Mouse (Mus musculus) midbrain, embryonic 16.5 days (tissue): ENCODE results near the gene Stim2. TPM values are rescaled to one million over a fixed set of nuclear protein-coding genes. Genes with fewer than 3 reads are reported as not detected.

Experiments
- ATAC-seq: fragments of 200-750 bp; cut with Nextera tagmentation; 2 replicates; pipeline ENCODE4 v1.8.0; 2017; ENCODE audit warnings: moderate TSS enrichment
- H3K27ac ChIP-seq: fragments of 300-500 bp; sonication (generic); 2 replicates; pipeline ENCODE4 v1.5.1; 2014; ENCODE audit warnings: mild to moderate bottlenecking, low read length, mixed read lengths
- H3K27me3 ChIP-seq: fragments of 300-500 bp; sonication (generic); 2 replicates; pipeline ENCODE4 v1.6.1; 2014; ENCODE audit warnings: low read depth, low read length, mixed read lengths; ENCODE audit not compliant: control insufficient read depth, insufficient read depth
- H3K36me3 ChIP-seq: fragments of 300-500 bp; sonication (generic); 2 replicates; pipeline ENCODE4 v1.6.1; 2014; ENCODE audit warnings: mild to moderate bottlenecking, low read length, moderate library complexity, mixed read lengths; ENCODE audit not compliant: control insufficient read depth, insufficient read depth
- H3K4me1 ChIP-seq: fragments of 300-500 bp; sonication (generic); 2 replicates; pipeline ENCODE4 v1.6.1; 2014; ENCODE audit warnings: mild to moderate bottlenecking, low read length, mixed read lengths; ENCODE audit not compliant: control insufficient read depth, insufficient read depth
- H3K4me2 ChIP-seq: fragments of 300-500 bp; sonication (generic); 2 replicates; pipeline ENCODE4 v1.6.1; 2014; ENCODE audit warnings: mild to moderate bottlenecking, low read length, mixed read lengths
- H3K4me3 ChIP-seq: fragments of 300-500 bp; sonication (generic); 2 replicates; pipeline ENCODE4 v1.5.1; 2014; ENCODE audit warnings: low read depth, mild to moderate bottlenecking, low read length, moderate library complexity, mixed read lengths
- H3K9ac ChIP-seq: fragments of 300-500 bp; sonication (generic); 2 replicates; pipeline ENCODE4 v1.6.1; 2014; ENCODE audit warnings: low read depth, low read length, mixed read lengths
- H3K9me3 ChIP-seq: fragments of 300-500 bp; sonication (generic); replicated peaks from 2 replicates; pipeline ENCODE4 v1.6.1; 2014; ENCODE audit warnings: mild to moderate bottlenecking, low read length, mixed read lengths; ENCODE audit not compliant: control insufficient read depth, poor library complexity, severe bottlenecking
- WGBS: fragments of 180-500 bp; shearing (Covaris S2); extraction: QIAGEN DNeasy Blood & Tissue Kit; methylation state at CpG from one replicate; pipeline ENCODE4 v1.1.7; 2014; 5-methylcytosine and 5-hydroxymethylcytosine counted together
- polyA plus RNA-seq: library from polyadenylated mRNA; unstranded; fragments of >200 nt; fragmentation: Nextera tagmentation; extraction: Ambion mirVana; gene quantifications from 2 replicates; pipeline ENCODE4 v1.2.1, GENCODE M21; 2015

Stim2 gene
- polyA plus RNA-seq, 1 experiment from 2014 or later = 28.9 TPM

DNA sequence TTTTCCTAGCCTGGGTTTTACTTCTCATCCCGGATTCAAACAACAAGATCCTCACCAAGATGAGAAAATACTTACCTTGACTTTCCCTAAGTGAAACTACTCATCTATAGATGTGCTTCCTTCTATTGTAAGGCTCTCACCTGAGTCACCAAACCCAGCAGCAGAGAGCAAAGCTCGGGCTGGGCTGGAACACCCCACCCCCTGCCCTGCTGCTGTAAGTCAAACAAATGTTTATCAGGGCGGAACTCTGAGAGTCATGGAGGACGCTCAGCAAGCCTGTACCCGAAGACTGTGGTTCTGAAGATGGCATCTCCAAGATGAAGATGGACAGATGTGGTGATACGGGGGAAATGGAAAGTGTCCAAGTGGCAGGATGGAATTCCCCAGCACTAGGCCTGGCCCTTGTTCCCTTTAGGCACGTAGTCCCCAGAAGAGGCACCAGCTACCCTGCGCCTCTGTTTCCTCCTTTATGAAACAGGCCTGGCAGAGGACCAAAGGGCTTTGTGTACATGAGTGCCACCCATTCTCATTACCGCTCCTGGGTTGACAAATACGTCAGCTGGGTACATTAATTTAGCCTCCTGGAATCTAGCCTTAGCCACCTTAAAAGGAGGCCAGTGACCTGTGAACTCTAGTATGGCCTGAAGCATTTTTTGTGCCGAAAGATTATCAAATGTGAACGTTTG, 36.3 kb upstream of the Stim2 start:
- Histone ChIP-seq H3K27me3 (no peaks in the 10 kb centered on the region), H3K9ac (no peak overlapping the region), H3K4me3 (no peak overlapping the region), H3K9me3 (no peaks in the 10 kb centered on the region), H3K4me2 (no peak overlapping the region), H3K36me3 (no peaks in the 10 kb centered on the region), H3K27ac (no peak overlapping the region), H3K4me1 (no peaks in the 10 kb centered on the region)
- WGBS = 83% methylated on average over 12 of the region's 12 CpGs
- ATAC-seq = no peak

DNA sequence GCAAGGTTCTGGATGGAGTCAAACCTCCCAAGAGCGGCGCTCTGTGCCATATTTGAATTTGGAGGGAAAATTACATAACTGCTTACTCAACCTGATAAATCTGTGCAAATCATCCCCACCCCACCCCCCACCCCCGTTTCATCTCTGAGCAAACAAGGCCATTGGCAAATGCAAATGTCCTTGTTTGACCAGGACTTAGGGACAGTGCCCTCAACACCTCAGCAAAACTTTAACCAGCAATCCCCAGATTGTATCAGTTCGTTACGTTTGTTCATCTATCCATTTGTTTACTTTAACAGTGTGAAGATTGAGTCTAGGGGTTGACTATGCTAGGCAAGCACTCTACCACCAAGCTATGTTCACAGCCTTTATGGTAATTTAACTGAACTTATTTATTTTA, 32.6 kb upstream of the Stim2 start:
- H3K9ac ChIP-seq = no peak overlapping the region
- H3K27ac ChIP-seq = no peak overlapping the region
- H3K9me3 ChIP-seq = no peaks in the 10 kb centered on the region
- H3K27me3 ChIP-seq = no peaks in the 10 kb centered on the region
- WGBS = 95% methylated on average over 5 of the region's 5 CpGs
- no peaks in the 10 kb centered on the region for H3K36me3 ChIP-seq
- no peak for ATAC-seq
- no peak overlapping the region for H3K4me3 ChIP-seq
- H3K4me2 ChIP-seq = no peak overlapping the region
- H3K4me1 ChIP-seq = no peaks in the 10 kb centered on the region

DNA sequence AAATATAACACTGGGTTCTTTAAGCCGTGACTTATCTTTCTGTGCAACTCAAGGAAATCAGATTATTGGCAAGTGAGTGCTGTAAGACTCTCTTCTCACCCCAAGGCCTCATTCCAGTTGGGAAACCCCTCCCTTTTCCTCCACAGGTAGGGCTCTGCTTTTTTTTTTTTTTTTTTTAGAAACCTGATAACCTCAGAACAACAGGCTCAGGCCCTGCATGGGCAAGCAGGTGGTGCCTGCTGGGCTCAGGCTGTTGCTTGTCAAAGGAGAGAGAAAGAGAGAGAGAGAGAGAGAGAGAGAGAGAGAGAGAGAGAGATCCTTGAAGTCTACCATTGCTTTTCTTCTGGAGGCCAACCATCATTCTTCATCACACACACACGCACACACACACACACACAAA, 30.7 kb upstream of the Stim2 start:
- Histone ChIP-seq H3K4me1 (no peaks in the 10 kb centered on the region), H3K27me3 (no peaks in the 10 kb centered on the region), H3K36me3 (no peaks in the 10 kb centered on the region), H3K4me3 (no peak overlapping the region), H3K9me3 (no peaks in the 10 kb centered on the region), H3K27ac (no peak overlapping the region), H3K4me2 (no peak overlapping the region), H3K9ac (no peak overlapping the region)
- 96% methylated on average over 2 of the region's 2 CpGs for WGBS
- no peak for ATAC-seq

DNA sequence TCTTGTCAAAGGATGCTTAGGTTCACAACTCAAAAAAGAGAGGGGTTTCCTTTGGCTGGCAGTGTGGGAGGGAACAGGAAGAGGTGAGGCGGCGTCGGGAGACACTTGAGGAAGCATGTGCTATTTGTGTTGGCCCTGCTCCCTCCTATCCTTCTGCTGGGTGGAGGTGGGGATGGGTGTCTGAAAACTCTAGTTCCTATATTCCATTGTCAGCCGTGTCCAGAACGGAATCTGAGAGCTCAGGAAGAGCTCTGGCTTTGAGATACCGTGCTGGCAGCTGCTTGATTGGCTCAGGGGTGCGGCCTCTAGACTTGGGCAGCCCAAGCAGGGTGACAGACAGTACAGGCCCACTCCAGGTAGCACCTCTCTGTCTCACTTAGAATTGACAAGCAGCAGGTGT, 28.1 kb upstream of the Stim2 start:
- WGBS = 84% methylated on average over 7 of the region's 7 CpGs
- Histone ChIP-seq H3K4me2 (no peak overlapping the region), H3K4me1 (no peaks in the 10 kb centered on the region), H3K4me3 (no peak overlapping the region), H3K27ac (no peak overlapping the region), H3K9me3 (no peaks in the 10 kb centered on the region), H3K9ac (no peak overlapping the region), H3K27me3 (no peaks in the 10 kb centered on the region), H3K36me3 (no peaks in the 10 kb centered on the region)
- ATAC-seq = no peak

DNA sequence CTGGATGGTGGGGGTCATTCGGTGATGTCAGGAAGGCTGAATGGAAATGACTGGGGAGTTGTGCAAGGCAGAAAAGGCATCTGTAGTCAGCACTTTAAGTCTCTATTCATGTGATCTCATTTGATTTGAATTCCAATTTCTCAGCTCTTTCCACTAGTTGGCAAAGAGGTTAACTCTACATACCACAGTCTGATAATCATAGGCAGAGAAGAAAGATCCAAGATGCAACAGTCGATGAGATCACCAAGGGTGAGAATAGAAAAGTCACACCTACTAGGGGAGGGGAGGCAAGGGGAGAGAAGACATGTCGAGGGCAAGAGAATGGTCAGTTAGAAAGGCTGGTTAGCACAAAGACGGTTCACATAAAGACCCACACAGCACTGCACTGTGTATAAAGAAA, 27.1 kb upstream of the Stim2 start:
- Histone ChIP-seq H3K27ac (no peak overlapping the region), H3K36me3 (no peaks in the 10 kb centered on the region), H3K4me3 (no peak overlapping the region), H3K9me3 (no peaks in the 10 kb centered on the region), H3K4me1 (no peaks in the 10 kb centered on the region), H3K9ac (no peak overlapping the region), H3K4me2 (no peak overlapping the region), H3K27me3 (no peaks in the 10 kb centered on the region)
- ATAC-seq = no peak
- WGBS = 83% methylated on average over 4 of the region's 4 CpGs

DNA sequence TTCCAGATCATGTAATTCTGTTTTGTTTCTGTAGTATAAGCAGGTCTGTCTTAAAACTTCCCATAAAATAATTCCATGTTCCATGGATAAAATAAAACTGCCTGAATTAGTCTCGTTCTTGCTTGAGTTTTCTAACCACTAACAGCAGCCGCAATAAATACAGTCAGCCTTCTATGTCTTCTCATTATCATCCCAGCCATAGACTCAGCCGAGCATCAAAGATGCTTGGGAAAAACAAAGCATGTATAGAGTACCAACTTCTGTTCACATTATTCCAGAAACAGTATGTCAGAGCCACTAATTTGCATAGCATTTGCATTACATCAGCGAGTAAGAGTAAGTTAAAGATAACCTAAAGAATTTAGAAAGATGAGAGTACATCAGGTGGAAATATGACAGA, 25.4 kb upstream of the Stim2 start:
- no peak overlapping the region for H3K9ac ChIP-seq
- H3K4me2 ChIP-seq = no peak overlapping the region
- WGBS = 73% methylated on average over 4 of the region's 4 CpGs
- H3K36me3 ChIP-seq = no peaks in the 10 kb centered on the region
- H3K4me3 ChIP-seq = no peak overlapping the region
- no peak for ATAC-seq
- H3K4me1 ChIP-seq = no peaks in the 10 kb centered on the region
- no peak overlapping the region for H3K27ac ChIP-seq
- H3K9me3 ChIP-seq = no peaks in the 10 kb centered on the region
- H3K27me3 ChIP-seq = no peaks in the 10 kb centered on the region

DNA sequence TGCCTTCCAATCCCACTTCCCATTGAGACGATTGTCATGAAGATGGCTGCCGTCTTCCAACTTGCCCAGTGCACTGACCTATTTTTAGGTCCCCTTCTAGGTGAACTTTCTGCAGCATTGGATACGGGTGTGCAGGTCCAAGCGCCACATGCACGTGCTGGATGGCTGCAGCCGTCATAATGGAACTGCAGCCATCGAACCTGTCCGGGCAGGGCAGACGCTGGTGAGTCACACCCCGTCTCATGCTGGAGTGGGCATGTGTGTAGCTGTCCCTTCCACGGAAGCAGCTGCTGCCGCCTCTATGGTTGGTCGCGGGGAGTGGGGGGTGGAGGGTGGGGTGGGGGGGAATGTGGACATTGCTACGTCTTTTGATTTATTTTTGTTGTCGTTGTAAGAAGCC, 21.8 kb upstream of the Stim2 start:
- no peaks in the 10 kb centered on the region for H3K9me3 ChIP-seq
- no peak for ATAC-seq
- H3K4me2 ChIP-seq = no peak overlapping the region
- no peak overlapping the region for H3K4me3 ChIP-seq
- H3K9ac ChIP-seq = no peak overlapping the region
- WGBS = 95% methylated on average over 16 of the region's 16 CpGs
- H3K4me1 ChIP-seq = no peaks in the 10 kb centered on the region
- H3K27ac ChIP-seq = no peak overlapping the region
- no peaks in the 10 kb centered on the region for H3K36me3 ChIP-seq
- H3K27me3 ChIP-seq = no peaks in the 10 kb centered on the region

DNA sequence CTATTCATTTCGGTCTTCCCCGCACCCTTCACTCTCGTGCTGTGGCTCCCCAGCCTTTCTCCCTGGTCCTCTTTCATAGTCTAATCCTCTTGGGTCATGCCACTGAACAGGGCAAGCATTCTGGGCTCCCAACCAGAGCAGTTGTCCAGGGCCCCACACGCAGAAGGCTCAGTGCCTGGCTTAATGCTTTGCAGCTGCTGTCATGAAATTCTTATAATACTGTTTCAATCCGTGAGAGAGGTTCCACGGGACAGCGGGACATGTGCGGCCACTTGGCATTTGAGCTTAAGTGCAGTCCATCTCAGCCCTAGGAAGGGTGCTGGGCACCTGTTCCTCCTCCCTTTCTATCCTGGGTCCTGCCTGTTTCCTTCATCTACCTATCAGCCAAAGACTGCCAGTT, 21.2 kb upstream of the Stim2 start:
- no peak for ATAC-seq
- WGBS = 81% methylated on average over 8 of the region's 8 CpGs
- no peak overlapping the region for H3K4me3 ChIP-seq

DNA sequence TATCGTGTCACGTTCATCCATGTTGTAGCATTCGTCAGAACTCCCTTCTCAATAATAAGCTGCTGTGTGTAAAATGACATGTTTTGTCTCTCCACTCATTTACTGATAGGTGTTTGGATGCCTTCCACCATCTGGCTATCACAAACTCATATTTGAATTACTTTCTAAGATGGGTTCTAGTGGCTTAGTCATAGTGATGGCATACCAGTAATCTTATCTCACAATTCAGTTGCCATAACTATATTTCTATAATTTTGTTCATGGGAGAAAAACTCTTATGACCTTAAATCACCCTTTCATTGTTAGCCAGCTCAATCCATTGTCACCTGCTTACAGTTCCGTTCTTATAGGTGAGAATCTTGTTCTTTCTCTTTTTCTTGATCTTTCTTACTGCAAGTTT, 14.9 kb upstream of the Stim2 start:
- Histone ChIP-seq H3K4me2 (no peak overlapping the region), H3K4me3 (no peak overlapping the region), H3K9ac (no peak overlapping the region), H3K27me3 (no peaks in the 10 kb centered on the region), H3K4me1 (no peaks in the 10 kb centered on the region), H3K36me3 (no peaks in the 10 kb centered on the region), H3K27ac (no peak overlapping the region), H3K9me3 (no peaks in the 10 kb centered on the region)
- 89% methylated on average over 4 of the region's 4 CpGs for WGBS
- no peak for ATAC-seq

More for the DNA sequence above, 21.2 kb upstream of the Stim2 start:
- H3K36me3 ChIP-seq = no peaks in the 10 kb centered on the region
- H3K9me3 ChIP-seq = no peaks in the 10 kb centered on the region
- H3K9ac ChIP-seq = no peak overlapping the region
- no peaks in the 10 kb centered on the region for H3K4me1 ChIP-seq
- H3K4me2 ChIP-seq = no peak overlapping the region
- H3K27ac ChIP-seq = no peak overlapping the region
- H3K27me3 ChIP-seq = no peaks in the 10 kb centered on the region
